22 mouse cellular contexts compared by ENCODE assay signal in genomic region chr19:46862556-46862955, GRCm38 (mm10).
DNase-seq lines count a peak whose midpoint lies in the region; ATAC-seq and TF ChIP-seq lines count a peak whose summit lies in the region.
"Had no signal": no experiment of that assay in that cellular context is flagged by ENCODE, and none has a peak within 500 bp of the region (broad histone marks: within the 10 kb centered on the region; RNA-seq: fewer than 3 reads in every experiment).

No protein-coding gene starts in this region.

- DNase-seq in lung, postnatal 36 days: peak; percentile 19
- no peak for DNase-seq in lung, postnatal 14 days
- DNase-seq in liver, embryonic 14.5 days (ENCODE audit: low read depth in 3 of 3, low spot score in 3 of 3): no peak
- DNase-seq in cerebellum, adult 18-20 months: no peak
- DNase-seq in right cerebral cortex, adult 18-20 months: no peak
- DNase-seq: adrenal gland, adult 8-10 months; gastrocnemius, postnatal 25 days; heart, adult 18-20 months; heart, postnatal 10 days; kidney, adult 9 months; kidney, postnatal 10 days had no signal

- no peaks in the 10 kb centered on the region for H3K27me3 ChIP-seq in liver, embryonic 14.5 days (ENCODE audit: control insufficient read depth, insufficient read depth, low read length)
- H3K27me3 ChIP-seq: heart, embryonic 13.5 days; midbrain, embryonic 15.5 days; neural tube, embryonic 12.5 days had no signal

- no peak overlapping the region for H3K4me3 ChIP-seq in liver, embryonic 14.5 days (ENCODE audit: insufficient read depth in 1 of 2, low read depth in 2 of 2, low read length in 2 of 2)
- H3K4me3 ChIP-seq: heart, embryonic 13.5 days; hindbrain, embryonic 10.5 days; midbrain, embryonic 10.5 days; midbrain, embryonic 15.5 days; neural tube, embryonic 12.5 days had no signal

- no peak for TF ChIP-seq CTCF in liver, embryonic 14.5 days (IDR thresholded peaks at IDR 0.05; ENCODE audit: low read depth)

- H3K9ac ChIP-seq in liver, embryonic 14.5 days (replicated peaks): peak overlapping the region; percentile 14; the same call in 1 of the 2 replicates
- H3K9ac ChIP-seq: heart, embryonic 13.5 days; midbrain, embryonic 15.5 days; neural tube, embryonic 12.5 days had no signal

- no peak for TF ChIP-seq EP300 in liver, embryonic 14.5 days (IDR thresholded peaks at IDR 0.05; ENCODE audit: low read depth)

- H3K4me2 ChIP-seq in liver, embryonic 14.5 days (ENCODE audit: low read depth): peak overlapping the region; percentile 54; the same call in 1 of the 2 replicates
- H3K4me2 ChIP-seq: heart, embryonic 13.5 days; midbrain, embryonic 15.5 days; neural tube, embryonic 12.5 days had no signal

- no peaks in the 10 kb centered on the region for H3K9me3 ChIP-seq in liver, embryonic 14.5 days (ENCODE audit: control insufficient read depth, low read length)
- H3K9me3 ChIP-seq: heart, embryonic 13.5 days; hindbrain, embryonic 10.5 days; midbrain, embryonic 10.5 days; midbrain, embryonic 15.5 days; neural tube, embryonic 12.5 days had no signal

- WGBS in liver, embryonic 14.5 days (ENCODE audit: insufficient replicate concordance): 16% methylated on average over 3 of the region's 3 CpGs

- peak overlapping the region; percentile 23 for H3K27ac ChIP-seq in liver, embryonic 14.5 days
- H3K27ac ChIP-seq: heart, embryonic 13.5 days; hindbrain, embryonic 10.5 days; midbrain, embryonic 10.5 days; midbrain, embryonic 15.5 days; neural tube, embryonic 12.5 days had no signal

- peaks cover 38 to 47% of the 10 kb centered on the region in 2 experiments for H3K4me1 ChIP-seq in liver, embryonic 14.5 days (replicated peaks; ENCODE audit: control insufficient read depth in 2 of 2, insufficient read depth in 2 of 2, low read length in 1 of 2)

- 0 out of 2 replicates have a peak, but pooled peaks have one; percentile 17 for ATAC-seq in granulocyte monocyte progenitor cell, adult 5-6 weeks (replicated peaks; ENCODE audit: poor library complexity, severe bottlenecking)
- ATAC-seq in liver, embryonic 14.5 days (ENCODE audit: insufficient read depth): no peak
- ATAC-seq in inflammation-experienced regulatory T-cells, adult 6 months: no peak
- ATAC-seq: CD4-positive, CD25-positive, alpha-beta regulatory T cell, adult 4 months; forebrain, embryonic 14.5 days; hindbrain, embryonic 16.5 days; intestine, postnatal 0 days; midbrain, embryonic 15.5 days had no signal

- no peaks in the 10 kb centered on the region for H3K36me3 ChIP-seq in liver, embryonic 14.5 days (replicated peaks; ENCODE audit: control insufficient read depth, insufficient read depth, low read depth)
- H3K36me3 ChIP-seq: heart, embryonic 13.5 days; hindbrain, embryonic 10.5 days; midbrain, embryonic 10.5 days; midbrain, embryonic 15.5 days had no signal
